Comparison of ENCODE assay signal across 10 mouse cellular contexts in genomic region chr12:8519431-8520160, GRCm38 (mm10). TPM values are rescaled to one million over a fixed set of nuclear protein-coding genes. Genes with fewer than 3 reads are reported as not detected.
DNase-seq lines count a peak whose midpoint lies in the region; ATAC-seq and TF ChIP-seq lines count a peak whose summit lies in the region.
"Had no signal": no experiment of that assay in that cellular context is flagged by ENCODE, and none has a peak within 500 bp of the region (broad histone marks: within the 10 kb centered on the region; RNA-seq: fewer than 3 reads in every experiment).

No protein-coding gene starts in this region.

- peaks cover 28% of the 10 kb centered on the region for H3K4me1 ChIP-seq in G1E (ENCODE audit: insufficient read depth, low read depth, low read length)
- H3K4me1 ChIP-seq in heart, embryonic 15.5 days (replicated peaks), result peaks cover 41% of the 10 kb centered on the region

- no peaks in the 10 kb centered on the region for H3K36me3 ChIP-seq in G1E (replicated peaks)
- H3K36me3 ChIP-seq in heart, embryonic 15.5 days, result no peaks in the 10 kb centered on the region
- H3K36me3 ChIP-seq: embryonic facial prominence, embryonic 13.5 days had no signal

- intact Hi-C loops in left cerebral cortex, adult 2 months (cut with DNase I), result no loop called here

- peak overlapping the region; percentile 86 for H3K27ac ChIP-seq in heart, embryonic 15.5 days
- no peak overlapping the region for H3K27ac ChIP-seq in left cerebral cortex, adult 2 months
- H3K27ac ChIP-seq: embryonic facial prominence, embryonic 13.5 days had no signal

- no peak overlapping the region for H3K4me3 ChIP-seq in G1E (ENCODE audit: low read depth, low read length)
- no peak overlapping the region for H3K4me3 ChIP-seq in heart, embryonic 15.5 days
- H3K4me3 ChIP-seq in left cerebral cortex, adult 2 months, result no peak overlapping the region
- H3K4me3 ChIP-seq: embryonic facial prominence, embryonic 13.5 days had no signal

- H3K9me3 ChIP-seq in G1E (replicated peaks), result no peaks in the 10 kb centered on the region
- no peaks in the 10 kb centered on the region for H3K9me3 ChIP-seq in heart, embryonic 15.5 days (replicated peaks)
- H3K9me3 ChIP-seq: embryonic facial prominence, embryonic 13.5 days had no signal

- no peak overlapping the region for H3K9ac ChIP-seq in heart, embryonic 15.5 days
- H3K9ac ChIP-seq: embryonic facial prominence, embryonic 13.5 days had no signal

- H3K27me3 ChIP-seq in G1E (ENCODE audit: insufficient read depth, low read length), result no peaks in the 10 kb centered on the region
- no peaks in the 10 kb centered on the region for H3K27me3 ChIP-seq in heart, embryonic 15.5 days
- H3K27me3 ChIP-seq: embryonic facial prominence, embryonic 13.5 days had no signal

- peak; percentile 32; the same call in 1 of the 2 replicates for ATAC-seq in G1E (ENCODE audit: extremely low read depth, insufficient number of reproducible peaks, low FRiP score, poor library complexity, severe bottlenecking)
- no peak for ATAC-seq in heart, embryonic 15.5 days (replicated peaks; ENCODE audit: insufficient number of reproducible peaks, insufficient read depth, low FRiP score, low read depth)
- no peak; the same call in 1 of the 2 replicates for ATAC-seq in frontal cortex, adult (ENCODE audit: low TSS enrichment)
- ATAC-seq: intestine, embryonic 16.5 days had no signal

- H3K4me2 ChIP-seq in heart, embryonic 15.5 days, result no peak overlapping the region
- H3K4me2 ChIP-seq: embryonic facial prominence, embryonic 13.5 days had no signal

- no peak for TF ChIP-seq CTCF in G1E (IDR thresholded peaks at IDR 0.05; ENCODE audit: low read depth, low read length)
- no peak for TF ChIP-seq CTCF in left cerebral cortex, adult 2 months (IDR thresholded peaks at IDR 0.05)

- 42% methylated on average over 12 of the region's 12 CpGs for WGBS in heart, embryonic 15.5 days

- peak; percentile 17 to 29 for DNase-seq in heart, adult 9 months (ENCODE audit: low spot score in 2 of 2)
- DNase-seq in heart, adult 8-10 months (ENCODE audit: low spot score), result no peak
- DNase-seq in 3134 (ENCODE audit: extremely low read depth, insufficient read length, low spot score), result peak; percentile 81
- DNase-seq in G1E (ENCODE audit: low spot score), result no peak
- DNase-seq in cerebellum, adult 9-10 months, result no peak
- no peak for DNase-seq in left cerebral cortex, adult 2 months (ENCODE audit: extremely low spot score in 1 of 2, low spot score in 2 of 2)

RNA-seq across cellular contexts. Expression of gene Rhob, which starts 19.8 kb away (rescaled TPM):
- 100 to 1,000 TPM; 134 to 157 (median 146) TPM for total RNA-seq in heart, adult 8-10 months (2022)
- 0.92 and 2.2 TPM in 2 replicates for total RNA-seq in G1E (2014; fragmentation: Nextera tagmentation)
- 0.27 and 0.29 TPM in 2 replicates for total RNA-seq in G1E (2017)
- polyA plus RNA-seq in G1E (2012), result 0.14 and 0.21 TPM in 2 replicates
- 35.4 and 40.6 TPM in 2 replicates for polyA plus RNA-seq in heart, embryonic 15.5 days (2015; fragmentation: Nextera tagmentation; extraction: Ambion mirVana)
- total RNA-seq in left cerebral cortex, adult 2 months (2021), result 100 to 1,000 TPM; 283 to 310 TPM

Comparison
In these comparisons a context has a peak if more than half of its experiments do, and no peak if none do; other contexts are left out.
1. DNase-seq: peak in heart, adult 9 months (2 of 2) and 3134 (single experiment); none in heart, adult 8-10 months (single experiment), G1E (single experiment), cerebellum, adult 9-10 months (single experiment) and left cerebral cortex, adult 2 months (0 of 2).
2. RNA of gene Rhob, which starts 19.8 kb away (total RNA-seq): 283 to 310 TPM in left cerebral cortex, adult 2 months and 134 to 157 TPM in heart, adult 8-10 months; 0.27 to 2.2 TPM in G1E; every median in the first group is over 10 times any median in the second.